Comparison of ENCODE assay signal across 17 mouse cellular contexts in genomic region chr2:157010121-157010520, GRCm38 (mm10). TPM values are rescaled to one million over a fixed set of nuclear protein-coding genes. Genes with fewer than 3 reads are reported as not detected.
DNase-seq lines count a peak whose midpoint lies in the region; ATAC-seq and TF ChIP-seq lines count a peak whose summit lies in the region.
"Had no signal": no experiment of that assay in that cellular context is flagged by ENCODE, and none has a peak within 500 bp of the region (broad histone marks: within the 10 kb centered on the region; RNA-seq: fewer than 3 reads in every experiment).

No protein-coding gene starts in this region.

- no peaks in the 10 kb centered on the region for H3K27me3 ChIP-seq in kidney, embryonic 16.5 days (ENCODE audit: insufficient read depth, low read length)
- H3K27me3 ChIP-seq in lung, postnatal 0 days (replicated peaks; ENCODE audit: insufficient read depth, low read length): no peaks in the 10 kb centered on the region
- H3K27me3 ChIP-seq in embryonic facial prominence, embryonic 14.5 days (replicated peaks; ENCODE audit: control insufficient read depth, insufficient read depth, low read length): no peaks in the 10 kb centered on the region
- H3K27me3 ChIP-seq: heart, embryonic 15.5 days; hindbrain, embryonic 13.5 days had no signal

- TF ChIP-seq EP300 in lung, postnatal 0 days (IDR thresholded peaks at IDR 0.05): no peak

- H3K4me1 ChIP-seq in kidney, embryonic 16.5 days (ENCODE audit: insufficient read depth, low read length): peaks cover 18% of the 10 kb centered on the region
- H3K4me1 ChIP-seq in lung, postnatal 0 days (ENCODE audit: insufficient read depth, low read depth, low read length): peaks cover 9% of the 10 kb centered on the region; the same call in 1 of the 2 replicates
- peaks cover 23% of the 10 kb centered on the region for H3K4me1 ChIP-seq in embryonic facial prominence, embryonic 14.5 days (ENCODE audit: control insufficient read depth, insufficient read depth, low read length)

- no peak overlapping the region for H3K4me2 ChIP-seq in kidney, embryonic 16.5 days (replicated peaks; ENCODE audit: low read depth, low read length)
- no peak overlapping the region for H3K4me2 ChIP-seq in lung, postnatal 0 days (replicated peaks; ENCODE audit: low read depth, low read length)
- H3K4me2 ChIP-seq in embryonic facial prominence, embryonic 14.5 days (ENCODE audit: low read depth, low read length): no peak overlapping the region
- H3K4me2 ChIP-seq: heart, embryonic 15.5 days; hindbrain, embryonic 13.5 days; liver, embryonic 11.5 days had no signal

- H3K9me3 ChIP-seq in kidney, embryonic 16.5 days (ENCODE audit: low read length): no peaks in the 10 kb centered on the region
- H3K9me3 ChIP-seq in lung, postnatal 0 days (ENCODE audit: low read length): no peaks in the 10 kb centered on the region
- H3K9me3 ChIP-seq in embryonic facial prominence, embryonic 14.5 days (ENCODE audit: control insufficient read depth, low read length): no peaks in the 10 kb centered on the region
- H3K9me3 ChIP-seq: heart, embryonic 15.5 days; hindbrain, embryonic 13.5 days had no signal

- no peak for ATAC-seq in kidney, embryonic 16.5 days (ENCODE audit: low FRiP score, low TSS enrichment)
- peak; percentile 18 for ATAC-seq in lung, postnatal 0 days
- no peak for ATAC-seq in embryonic facial prominence, embryonic 14.5 days (ENCODE audit: low read depth)
- ATAC-seq in megakaryocyte progenitor cell, adult 5-6 weeks (replicated peaks; ENCODE audit: poor library complexity): 0 out of 2 replicates have a peak, but pooled peaks have one; percentile 13
- no peak for ATAC-seq in CD4-positive, CD25-positive, alpha-beta regulatory T cell, adult 4 months
- ATAC-seq: intestine, postnatal 0 days had no signal

- H3K36me3 ChIP-seq in kidney, embryonic 16.5 days (ENCODE audit: insufficient read depth, low read length): no peaks in the 10 kb centered on the region; the same call in 1 of the 2 replicates
- H3K36me3 ChIP-seq in lung, postnatal 0 days (ENCODE audit: insufficient read depth, low read length): no peaks in the 10 kb centered on the region
- peaks cover 25% of the 10 kb centered on the region for H3K36me3 ChIP-seq in embryonic facial prominence, embryonic 14.5 days (ENCODE audit: control insufficient read depth, insufficient read depth, low read length)

- TF ChIP-seq CTCF in lung, postnatal 0 days (IDR thresholded peaks at IDR 0.05): no peak

- no peak for DNase-seq in kidney, adult 18-20 months
- peak; percentile 34 for DNase-seq in lung, postnatal 0 days (ENCODE audit: low spot score)
- no peak for DNase-seq in lung, postnatal 14 days
- DNase-seq in embryonic facial prominence, embryonic 14.5 days (ENCODE audit: low spot score): peak; percentile 19
- DNase-seq: cerebellum, adult 18-20 months; kidney, postnatal 25 days; layer of hippocampus, postnatal 36 days; midbrain, embryonic 14.5 days; right cerebral cortex, postnatal 14 days; thymus, postnatal 36 days had no signal

- no peak overlapping the region for H3K27ac ChIP-seq in kidney, embryonic 16.5 days (ENCODE audit: low read length)
- H3K27ac ChIP-seq in lung, postnatal 0 days (ENCODE audit: low read length): no peak overlapping the region
- no peak overlapping the region for H3K27ac ChIP-seq in embryonic facial prominence, embryonic 14.5 days (replicated peaks; ENCODE audit: low read depth, low read length)
- H3K27ac ChIP-seq: heart, embryonic 15.5 days; hindbrain, embryonic 13.5 days had no signal

- peak overlapping the region; percentile 40; the same call in 1 of the 2 replicates for H3K9ac ChIP-seq in kidney, embryonic 16.5 days (replicated peaks; ENCODE audit: low read length)
- no peak overlapping the region for H3K9ac ChIP-seq in lung, postnatal 0 days (replicated peaks; ENCODE audit: low read depth)
- H3K9ac ChIP-seq in embryonic facial prominence, embryonic 14.5 days (ENCODE audit: low read depth, low read length): no peak overlapping the region
- H3K9ac ChIP-seq: heart, embryonic 15.5 days; hindbrain, embryonic 13.5 days had no signal

- H3K4me3 ChIP-seq in kidney, embryonic 16.5 days (ENCODE audit: low read length): no peak overlapping the region
- no peak overlapping the region for H3K4me3 ChIP-seq in lung, postnatal 0 days (ENCODE audit: low read depth, low read length)
- no peak overlapping the region for H3K4me3 ChIP-seq in embryonic facial prominence, embryonic 14.5 days (ENCODE audit: low read depth, low read length)
- H3K4me3 ChIP-seq: heart, embryonic 15.5 days; hindbrain, embryonic 13.5 days had no signal

RNA-seq across cellular contexts. Expression of gene Dsn1, which starts 3.2 kb away (rescaled TPM):
- 37.9 and 40.2 TPM in 2 replicates for polyA plus RNA-seq in kidney, embryonic 16.5 days (2015; fragmentation: Nextera tagmentation; extraction: Ambion mirVana)
- polyA plus RNA-seq in lung, postnatal 0 days (2015; fragmentation: Nextera tagmentation; extraction: Ambion mirVana): 7.2 and 9.5 TPM in 2 replicates
- polyA plus RNA-seq in embryonic facial prominence, embryonic 14.5 days (2014; fragmentation: Nextera tagmentation; extraction: Ambion mirVana): 25.8 and 32.7 TPM in 2 replicates
- total RNA-seq in megakaryocyte progenitor cell, adult 5-6 weeks (2015): 15.0 and 17.1 TPM in 2 replicates
- total RNA-seq in megakaryocyte progenitor cell, adult 5-6 weeks (2017): 68.2 and 78.2 TPM in 2 replicates
- 10 to 100 TPM; 10.8 to 16.6 TPM for polyA plus RNA-seq in CD4-positive, CD25-positive, alpha-beta regulatory T cell, adult 4 months (2017; shearing (Covaris generic))

RNA-seq across cellular contexts. Expression of gene Ndrg3, which starts 18.3 kb away (rescaled TPM):
- polyA plus RNA-seq in kidney, embryonic 16.5 days (2015; fragmentation: Nextera tagmentation; extraction: Ambion mirVana): 57.7 and 57.9 TPM in 2 replicates
- 22.8 and 25.4 TPM in 2 replicates for polyA plus RNA-seq in lung, postnatal 0 days (2015; fragmentation: Nextera tagmentation; extraction: Ambion mirVana)
- polyA plus RNA-seq in embryonic facial prominence, embryonic 14.5 days (2014; fragmentation: Nextera tagmentation; extraction: Ambion mirVana): 43.3 and 49.6 TPM in 2 replicates
- 24.9 and 27.1 TPM in 2 replicates for total RNA-seq in megakaryocyte progenitor cell, adult 5-6 weeks (2015)
- 24.2 and 28.5 TPM in 2 replicates for total RNA-seq in megakaryocyte progenitor cell, adult 5-6 weeks (2017)
- 100 to 1,000 TPM; 155 to 181 TPM for polyA plus RNA-seq in CD4-positive, CD25-positive, alpha-beta regulatory T cell, adult 4 months (2017; shearing (Covaris generic))

Comparison
In these comparisons a context has a peak if more than half of its experiments do, and no peak if none do; other contexts are left out.
1. DNase-seq: peak in lung, postnatal 0 days (single experiment) and embryonic facial prominence, embryonic 14.5 days (single experiment); none in kidney, adult 18-20 months (single experiment) and lung, postnatal 14 days (single experiment).
2. ATAC-seq: peak in lung, postnatal 0 days (single experiment) and megakaryocyte progenitor cell, adult 5-6 weeks (single experiment); none in kidney, embryonic 16.5 days (single experiment), embryonic facial prominence, embryonic 14.5 days (single experiment) and CD4-positive, CD25-positive, alpha-beta regulatory T cell, adult 4 months (single experiment).